7 mouse cellular contexts compared by ENCODE assay signal in genomic region chr2:32175051-32175466, GRCm38 (mm10). TPM values are rescaled to one million over a fixed set of nuclear protein-coding genes. Genes with fewer than 3 reads are reported as not detected.
DNase-seq lines count a peak whose midpoint lies in the region; ATAC-seq and TF ChIP-seq lines count a peak whose summit lies in the region.

No protein-coding gene starts in this region.

- WGBS in forebrain, embryonic 10.5 days, result 58% methylated on average over 7 of the region's 7 CpGs
- WGBS in intestine, embryonic 15.5 days, result 30% methylated on average over 7 of the region's 7 CpGs
- 47% methylated on average over 7 of the region's 7 CpGs for WGBS in liver, embryonic 12.5 days (ENCODE audit: insufficient replicate concordance)

- peaks cover 4 to 62% of the 10 kb centered on the region in 2 experiments for H3K36me3 ChIP-seq in CH12.LX (replicated peaks in 1 of 2; ENCODE audit: control insufficient read depth in 1 of 2, insufficient read depth in 1 of 2, low read length in 1 of 2)
- peaks cover 23% of the 10 kb centered on the region for H3K36me3 ChIP-seq in forebrain, embryonic 10.5 days (replicated peaks)
- H3K36me3 ChIP-seq in intestine, embryonic 15.5 days, result no peaks in the 10 kb centered on the region
- no peaks in the 10 kb centered on the region for H3K36me3 ChIP-seq in liver, embryonic 12.5 days

- in situ Hi-C loops in CH12.LX (cut with MboI; ENCODE audit: low pct_ligation_motif_present, low pct_unique_long_range_greater_than_20kb, low sequenced_read_pairs), result no loop called here

- H3K9ac ChIP-seq in CH12.LX (ENCODE audit: insufficient read depth, low read depth), result no peak overlapping the region; the same call in 1 of the 2 replicates
- H3K9ac ChIP-seq in intestine, embryonic 15.5 days, result peak overlapping the region; percentile 15
- H3K9ac ChIP-seq in liver, embryonic 12.5 days, result peak overlapping the region; percentile 22; the same call in 1 of the 2 replicates

- H3K4me1 ChIP-seq in CH12.LX (ENCODE audit: control insufficient read depth in 1 of 2, insufficient read depth in 2 of 2), result peaks cover 48 to 90% of the 10 kb centered on the region in 2 experiments
- peaks cover 74% of the 10 kb centered on the region for H3K4me1 ChIP-seq in forebrain, embryonic 10.5 days
- H3K4me1 ChIP-seq in intestine, embryonic 15.5 days (replicated peaks), result peaks cover 54% of the 10 kb centered on the region
- H3K4me1 ChIP-seq in liver, embryonic 12.5 days, result peaks cover 75% of the 10 kb centered on the region

- ATAC-seq in intestine, embryonic 15.5 days, result peak; percentile 39
- no peak for ATAC-seq in liver, embryonic 12.5 days

- dilution Hi-C loops in CH12.LX (cut with MboI; ENCODE audit: extremely low pct_ligation_motif_present, extremely low pct_unique_long_range_greater_than_20kb, low sequenced_read_pairs), result no loop called here

- no peak for TF ChIP-seq RAD21 in CH12.LX (IDR thresholded peaks at IDR 0.05; ENCODE audit: low read depth, low read length)

- no peaks in the 10 kb centered on the region for H3K9me3 ChIP-seq in CH12.LX (replicated peaks; ENCODE audit: low read length)
- H3K9me3 ChIP-seq in forebrain, embryonic 10.5 days, result no peaks in the 10 kb centered on the region
- no peaks in the 10 kb centered on the region for H3K9me3 ChIP-seq in intestine, embryonic 15.5 days
- no peaks in the 10 kb centered on the region for H3K9me3 ChIP-seq in liver, embryonic 12.5 days (replicated peaks)

- H3K4me3 ChIP-seq in CH12.LX (replicated peaks in 1 of 3; ENCODE audit: low read depth in 2 of 3, low read length in 2 of 3, poor library complexity in 1 of 3), result no peak overlapping the region
- H3K4me3 ChIP-seq in forebrain, embryonic 10.5 days, result peak overlapping the region; percentile 34
- no peak overlapping the region for H3K4me3 ChIP-seq in intestine, embryonic 15.5 days (replicated peaks)
- H3K4me3 ChIP-seq in liver, embryonic 12.5 days, result no peak overlapping the region

- no peak for TF ChIP-seq POLR2A in CH12.LX (IDR thresholded peaks at IDR 0.05; ENCODE audit: low read depth, low read length)

- peaks cover 99% of the 10 kb centered on the region for H3K79me2 ChIP-seq in CH12.LX (replicated peaks; ENCODE audit: control insufficient read depth, extremely low read depth, insufficient read depth, poor library complexity, severe bottlenecking)

- TF ChIP-seq CTCF in CH12.LX (conservative IDR thresholded peaks at IDR 0.05 in 1 of 2, IDR thresholded peaks at IDR 0.05 in 1 of 2; ENCODE audit: low read depth in 2 of 2, low read length in 2 of 2), result no peak

- TF ChIP-seq EP300 in CH12.LX (IDR thresholded peaks at IDR 0.05; ENCODE audit: low read length), result no peak

- H3K27ac ChIP-seq in CH12.LX (ENCODE audit: insufficient read depth, low read depth), result no peak overlapping the region
- H3K27ac ChIP-seq in forebrain, embryonic 10.5 days, result peak overlapping the region; percentile 85
- peak overlapping the region; percentile 73 for H3K27ac ChIP-seq in intestine, embryonic 15.5 days
- H3K27ac ChIP-seq in liver, embryonic 12.5 days, result peak overlapping the region; percentile 61

- no peak for DNase-seq in CH12.LX (ENCODE audit: extremely low read depth)
- peak; percentile 50 for DNase-seq in MN1 (ENCODE audit: low spot score)
- no peak for DNase-seq in forebrain, embryonic 10.5 days (ENCODE audit: extremely low spot score, low spot score)
- DNase-seq in right cerebral cortex, postnatal 25 days, result peak; percentile 72
- no peak for DNase-seq in spleen, adult 12 weeks (ENCODE audit: low spot score)

- no peaks in the 10 kb centered on the region for H3K27me3 ChIP-seq in CH12.LX (replicated peaks)
- H3K27me3 ChIP-seq in forebrain, embryonic 10.5 days (ENCODE audit: poor library complexity, severe bottlenecking), result no peaks in the 10 kb centered on the region
- no peaks in the 10 kb centered on the region for H3K27me3 ChIP-seq in intestine, embryonic 15.5 days (replicated peaks)
- no peaks in the 10 kb centered on the region for H3K27me3 ChIP-seq in liver, embryonic 12.5 days (replicated peaks)

- H3K4me2 ChIP-seq in CH12.LX (ENCODE audit: insufficient read depth, low read depth, poor library complexity, severe bottlenecking), result peak overlapping the region; percentile 30; the same call in 1 of the 2 replicates
- peak overlapping the region; percentile 37 for H3K4me2 ChIP-seq in intestine, embryonic 15.5 days (replicated peaks)
- H3K4me2 ChIP-seq in liver, embryonic 12.5 days, result no peak overlapping the region

TF ChIP-seq in CH12.LX, 34 proteins besides CTCF, POLR2A, EP300 and RAD21:
- no peak for TF ChIP-seq USF2 (conservative IDR thresholded peaks at IDR 0.05; ENCODE audit: low read depth, low read length)
- TF ChIP-seq CHD2 (IDR thresholded peaks at IDR 0.05; ENCODE audit: low read length), result no peak
- TF ChIP-seq NRF1 (IDR thresholded peaks at IDR 0.05; ENCODE audit: low read depth, low read length), result no peak
- TF ChIP-seq MAX (IDR thresholded peaks at IDR 0.05; ENCODE audit: low read length), result no peak
- no peak for TF ChIP-seq MEF2A (IDR thresholded peaks at IDR 0.05; ENCODE audit: borderline replicate concordance, low read depth, low read length)
- no peak for TF ChIP-seq ELF1 (IDR thresholded peaks at IDR 0.05; ENCODE audit: low read depth, low read length)
- TF ChIP-seq TBP (conservative IDR thresholded peaks at IDR 0.05; ENCODE audit: low read depth, low read length), result no peak
- TF ChIP-seq IRF4 (IDR thresholded peaks at IDR 0.05; ENCODE audit: low read depth, low read length), result no peak
- no peak for TF ChIP-seq ZC3H11A (IDR thresholded peaks at IDR 0.05; ENCODE audit: low read depth, low read length)
- no peak for TF ChIP-seq ZNF384 (IDR thresholded peaks at IDR 0.05; ENCODE audit: low read depth, low read length)
- no peak for TF ChIP-seq ZMIZ1 (IDR thresholded peaks at IDR 0.05; ENCODE audit: low read depth, low read length)
- TF ChIP-seq MXI1 (IDR thresholded peaks at IDR 0.05; ENCODE audit: low read depth, low read length), result no peak
- TF ChIP-seq JUND (conservative IDR thresholded peaks at IDR 0.05; ENCODE audit: low read depth, low read length), result no peak
- TF ChIP-seq USF1 (IDR thresholded peaks at IDR 0.05; ENCODE audit: low read depth, low read length), result no peak
- no peak for TF ChIP-seq CHD1 (IDR thresholded peaks at IDR 0.05; ENCODE audit: low read depth, low read length)
- no peak for TF ChIP-seq MAZ (IDR thresholded peaks at IDR 0.05; ENCODE audit: low read depth, low read length)
- TF ChIP-seq ZKSCAN1 (IDR thresholded peaks at IDR 0.05; ENCODE audit: borderline replicate concordance, low read depth, low read length), result no peak

RNA-seq across cellular contexts. Expression of gene Prrc2b, which starts 24.2 kb away (rescaled TPM):
- total RNA-seq in CH12.LX (2012; rRNA removed), result 34.3 and 42.2 TPM in 2 replicates
- 7.6 TPM in 2 replicates for total RNA-seq in CH12.LX (2014; rRNA removed)
- polyA plus RNA-seq in CH12.LX (2012; ENCODE audit: insufficient read length, low read depth), result 54.7 and 59.9 TPM in 2 replicates
- polyA plus RNA-seq in forebrain, embryonic 10.5 days (2016; fragmentation: Nextera tagmentation; extraction: Ambion mirVana), result 48.2 and 50.1 TPM in 2 replicates
- 32.5 and 36.1 TPM in 2 replicates for polyA plus RNA-seq in intestine, embryonic 15.5 days (2015; fragmentation: Nextera tagmentation; extraction: Ambion mirVana)
- polyA plus RNA-seq in liver, embryonic 12.5 days (2016; fragmentation: Nextera tagmentation; extraction: Ambion mirVana), result 20.8 and 23.6 TPM in 2 replicates

Comparison
In these comparisons a context has a peak if more than half of its experiments do, and no peak if none do; other contexts are left out.
1. DNase-seq: peak in MN1 (single experiment) and right cerebral cortex, postnatal 25 days (single experiment); none in CH12.LX (single experiment), forebrain, embryonic 10.5 days (single experiment) and spleen, adult 12 weeks (single experiment).